ENCODE assay signal across 8 mouse cellular contexts in the genomic region with DNA sequence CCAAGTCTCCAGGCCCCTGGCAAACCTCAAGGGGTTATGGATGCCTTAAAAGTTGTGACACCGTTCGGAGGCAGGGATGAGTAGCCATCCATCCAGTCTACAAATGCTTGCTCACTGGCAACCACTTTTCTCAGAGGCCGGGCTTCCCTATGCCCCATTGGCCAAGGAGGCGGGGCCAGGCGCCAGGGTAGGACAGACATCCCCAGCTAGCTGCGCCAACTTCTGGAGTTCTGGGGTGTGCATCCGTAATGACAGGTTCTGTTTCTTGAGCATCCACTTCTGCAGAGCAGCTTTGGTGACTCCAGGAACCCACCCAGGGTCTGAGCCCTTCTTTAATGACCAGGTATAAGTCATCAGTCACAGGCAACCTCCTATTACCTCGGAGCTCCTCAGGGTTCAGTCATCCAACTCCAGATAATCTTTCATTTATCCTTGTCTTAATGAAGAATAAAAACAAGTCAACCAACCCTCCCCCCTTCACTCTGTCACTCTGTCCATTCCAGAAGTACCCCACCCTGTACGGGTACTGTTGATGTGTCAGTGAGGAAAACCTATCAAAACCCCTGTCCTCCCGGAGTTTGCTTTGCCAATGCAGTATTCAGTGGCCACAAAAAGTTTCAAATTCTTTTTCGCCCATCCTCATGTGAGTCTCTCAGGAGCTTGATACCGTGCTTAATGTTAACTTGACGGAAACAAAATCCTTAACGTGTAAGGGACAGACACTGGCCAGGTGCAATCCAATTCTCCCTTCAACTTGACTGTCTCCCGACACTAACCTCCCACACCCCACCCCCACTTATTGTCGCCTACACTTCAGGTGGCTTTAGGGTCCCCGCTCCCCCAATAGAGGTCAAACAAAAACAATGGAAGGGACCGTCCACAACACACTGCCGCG. TPM values are rescaled to one million over a fixed set of nuclear protein-coding genes. Genes with fewer than 3 reads are reported as not detected.
DNase-seq lines count a peak whose midpoint lies in the region; ATAC-seq and TF ChIP-seq lines count a peak whose summit lies in the region.

No protein-coding gene starts in this region.

- H3K27me3 ChIP-seq in thymus, adult 2 months (ENCODE audit: control insufficient read depth, insufficient read depth, low read length): peaks cover 5% of the 10 kb centered on the region; the same call in 1 of the 2 replicates
- H3K27me3 ChIP-seq in forebrain, embryonic 10.5 days (ENCODE audit: poor library complexity, severe bottlenecking): peaks cover 66% of the 10 kb centered on the region
- peaks cover 59% of the 10 kb centered on the region for H3K27me3 ChIP-seq in limb, embryonic 12.5 days
- H3K27me3 ChIP-seq in neural tube, embryonic 12.5 days (replicated peaks): peaks cover 23% of the 10 kb centered on the region

- H3K9ac ChIP-seq in limb, embryonic 12.5 days (replicated peaks): peak overlapping the region; percentile 61; the same call in 1 of the 2 replicates
- peak overlapping the region; percentile 66 for H3K9ac ChIP-seq in neural tube, embryonic 12.5 days

- peak overlapping the region; percentile 95 for H3K4me2 ChIP-seq in limb, embryonic 12.5 days
- peak overlapping the region; percentile 93 for H3K4me2 ChIP-seq in neural tube, embryonic 12.5 days (replicated peaks)

- no peaks in the 10 kb centered on the region for H3K9me3 ChIP-seq in forebrain, embryonic 10.5 days
- no peaks in the 10 kb centered on the region for H3K9me3 ChIP-seq in limb, embryonic 12.5 days
- no peaks in the 10 kb centered on the region for H3K9me3 ChIP-seq in neural tube, embryonic 12.5 days

- TF ChIP-seq CTCF in thymus, adult 2 months (IDR thresholded peaks at IDR 0.05; ENCODE audit: borderline replicate concordance, control insufficient read depth, extremely low read depth, insufficient read depth, low read length, poor library complexity): no peak

- no peaks in the 10 kb centered on the region for H3K36me3 ChIP-seq in thymus, adult 2 months (ENCODE audit: control insufficient read depth, insufficient read depth, low read length)
- no peaks in the 10 kb centered on the region for H3K36me3 ChIP-seq in forebrain, embryonic 10.5 days (replicated peaks)
- H3K36me3 ChIP-seq in limb, embryonic 12.5 days: no peaks in the 10 kb centered on the region
- no peaks in the 10 kb centered on the region for H3K36me3 ChIP-seq in neural tube, embryonic 12.5 days

- H3K4me1 ChIP-seq in thymus, adult 2 months (replicated peaks; ENCODE audit: control insufficient read depth, insufficient read depth, low read length): no peaks in the 10 kb centered on the region
- peaks cover 69% of the 10 kb centered on the region for H3K4me1 ChIP-seq in forebrain, embryonic 10.5 days
- H3K4me1 ChIP-seq in limb, embryonic 12.5 days (replicated peaks): peaks cover 11% of the 10 kb centered on the region
- H3K4me1 ChIP-seq in neural tube, embryonic 12.5 days: peaks cover 11% of the 10 kb centered on the region; the same call in 1 of the 2 replicates

- TF ChIP-seq POLR2A in thymus, adult 2 months (IDR thresholded peaks at IDR 0.05; ENCODE audit: control insufficient read depth, extremely low read depth, insufficient read depth, low read length, poor library complexity): no peak

- peak; percentile 37 for ATAC-seq in limb, embryonic 12.5 days (ENCODE audit: insufficient number of reproducible peaks, insufficient read depth, low FRiP score, low TSS enrichment, low read depth)
- ATAC-seq in neural tube, embryonic 12.5 days (ENCODE audit: low FRiP score, low read depth): peak; percentile 7; the same call in 1 of the 2 replicates

- no peak overlapping the region for H3K27ac ChIP-seq in thymus, adult 2 months (ENCODE audit: control insufficient read depth, insufficient read depth, low read length)
- peak overlapping the region; percentile 80 for H3K27ac ChIP-seq in forebrain, embryonic 10.5 days
- H3K27ac ChIP-seq in limb, embryonic 12.5 days: no peak overlapping the region
- H3K27ac ChIP-seq in neural tube, embryonic 12.5 days: no peak overlapping the region

- 0 out of 2 replicates have a peak overlapping the region, but pooled peaks have one; percentile 8 for H3K4me3 ChIP-seq in thymus, adult 2 months (ENCODE audit: control insufficient read depth, insufficient read depth, low read length)
- peak overlapping the region; percentile 68 for H3K4me3 ChIP-seq in forebrain, embryonic 10.5 days
- H3K4me3 ChIP-seq in limb, embryonic 12.5 days (replicated peaks): peak overlapping the region; percentile 62
- peak overlapping the region; percentile 65 for H3K4me3 ChIP-seq in neural tube, embryonic 12.5 days

- WGBS in thymus, adult 2 months: 22% methylated on average over 20 of the region's 20 CpGs
- WGBS in forebrain, embryonic 10.5 days: 13% methylated on average over 20 of the region's 20 CpGs
- WGBS in limb, embryonic 12.5 days: 20% methylated on average over 20 of the region's 20 CpGs
- 14% methylated on average over 20 of the region's 20 CpGs for WGBS in neural tube, embryonic 12.5 days

- DNase-seq in thymus, adult 2 months: no peak
- DNase-seq in thymus, postnatal 25 days: no peak
- DNase-seq in forebrain, embryonic 10.5 days (ENCODE audit: extremely low spot score, low spot score): peak; percentile 31
- peak; percentile 69 for DNase-seq in heart, postnatal 4 days
- no peak for DNase-seq in frontal cortex, postnatal 10 days (ENCODE audit: low spot score in 2 of 2)
- no peak for DNase-seq in T-cell, adult 2 months (ENCODE audit: low spot score)

RNA-seq across cellular contexts. Expression of gene Fam189a2, which starts 1.0 kb away (rescaled TPM):
- 2.2 and 4.8 TPM in 2 replicates for polyA plus RNA-seq in thymus, adult 2 months (2012; rRNA removed)
- polyA plus RNA-seq in forebrain, embryonic 10.5 days (2016; fragmentation: Nextera tagmentation; extraction: Ambion mirVana): 0.38 and 0.52 TPM in 2 replicates
- total RNA-seq in heart, postnatal 4 days (2021): 10 to 100 TPM; 85.3 to 88.9 TPM
- polyA plus RNA-seq in limb, embryonic 12.5 days (2016; fragmentation: Nextera tagmentation; extraction: Ambion mirVana): 0.10 and 0.19 TPM in 2 replicates
- 0.93 and 1.1 TPM in 2 replicates for polyA plus RNA-seq in neural tube, embryonic 12.5 days (2016; fragmentation: Nextera tagmentation; extraction: Ambion mirVana)

Comparison
In these comparisons a context has a peak if more than half of its experiments do, and no peak if none do; other contexts are left out.
1. DNase-seq: peak in forebrain, embryonic 10.5 days (single experiment) and heart, postnatal 4 days (single experiment); none in thymus, adult 2 months (single experiment), thymus, postnatal 25 days (single experiment), frontal cortex, postnatal 10 days (0 of 2) and T-cell, adult 2 months (single experiment).
2. H3K4me3 ChIP-seq: peak in every context shown above with its lines; median percentile 68 in forebrain, embryonic 10.5 days; 65 in neural tube, embryonic 12.5 days; 62 in limb, embryonic 12.5 days; 8 in thymus, adult 2 months.